Mouse (Mus musculus) layer of hippocampus, postnatal 10 days (tissue): ENCODE data around the gene Utp20. TPM values are rescaled to one million over a fixed set of nuclear protein-coding genes. Genes with fewer than 3 reads are reported as not detected.
"Not testable (repeated sequence)": the region's sequence is repeated elsewhere in the genome, so short reads cannot be mapped to it uniquely, and the experiment has no call there.

ENCODE experiments used
- DNase-seq, 2 experiments: peaks; one replicate each; pipeline ENCODE4 v3.0.0; 2021; ENCODE audit warnings: low spot score in 2 of 2
- total RNA-seq, 2 experiments: library from RNA; stranded (reverse); gene quantifications; 2 replicates each; pipeline ENCODE4 v1.2.3; 2021

Gene Utp20
- total RNA-seq, 2 experiments from 2014 or later, result 21.1 to 22.8 TPM

DNA sequence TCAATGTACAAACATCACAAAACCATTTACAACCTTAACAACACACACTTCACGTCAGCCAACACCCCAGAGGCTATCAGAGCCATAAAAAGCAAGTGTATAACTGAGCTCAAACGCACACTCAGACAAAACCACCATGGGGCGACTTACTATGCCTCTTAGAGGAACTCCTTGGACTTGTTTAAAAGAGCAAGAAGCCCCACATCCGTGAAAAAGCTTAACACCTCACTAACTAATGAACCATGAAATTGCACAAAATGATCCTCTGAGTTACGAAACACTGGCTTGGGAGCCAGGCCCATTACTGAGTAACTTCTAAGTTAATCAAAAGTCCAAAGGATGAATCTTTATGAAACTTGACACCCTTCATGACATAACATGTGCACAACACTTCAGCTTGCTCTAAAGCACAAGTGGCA lies 42.1 kb downstream of the Utp20 start:
- no peak for DNase-seq

DNA sequence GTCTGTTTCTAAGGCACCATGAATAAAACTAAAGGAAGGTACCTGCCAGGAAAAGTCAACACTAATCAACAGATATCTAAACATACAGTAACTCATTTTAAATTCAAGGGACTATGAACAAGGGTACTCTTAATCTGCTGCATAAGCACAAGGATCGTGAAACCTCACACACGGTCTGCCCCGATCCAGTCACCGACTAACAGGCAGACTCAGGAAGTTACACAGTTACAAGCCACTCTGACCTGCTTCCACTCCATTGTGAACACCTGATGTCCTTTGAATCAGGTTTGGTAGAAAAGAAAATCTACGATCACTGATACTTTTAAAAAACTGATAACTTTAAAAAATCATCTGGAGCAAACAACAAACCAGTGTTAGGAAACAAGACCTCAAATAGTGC lies 42.7 kb downstream of the Utp20 start:
- DNase-seq, result no peak

DNA sequence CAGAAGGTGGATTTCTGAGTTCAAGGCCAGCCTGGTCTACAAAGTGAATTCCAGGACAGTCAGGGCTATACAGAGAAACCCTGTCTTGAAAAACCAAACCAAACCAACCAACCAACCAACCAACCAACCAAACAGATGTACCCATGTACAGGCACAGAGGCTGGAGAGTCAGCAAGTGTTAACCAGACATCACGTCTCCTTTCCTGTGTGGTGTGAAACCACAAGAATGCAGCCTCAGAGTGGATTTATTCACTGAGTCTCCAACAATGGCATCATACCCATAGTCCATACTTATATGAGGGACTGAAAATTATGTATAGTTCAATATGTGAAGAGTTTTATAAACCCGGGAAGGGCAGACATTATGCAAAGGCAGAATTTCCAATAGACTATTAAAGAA lies 43.5 kb downstream of the Utp20 start:
- DNase-seq, result not testable (repeated sequence)

DNA sequence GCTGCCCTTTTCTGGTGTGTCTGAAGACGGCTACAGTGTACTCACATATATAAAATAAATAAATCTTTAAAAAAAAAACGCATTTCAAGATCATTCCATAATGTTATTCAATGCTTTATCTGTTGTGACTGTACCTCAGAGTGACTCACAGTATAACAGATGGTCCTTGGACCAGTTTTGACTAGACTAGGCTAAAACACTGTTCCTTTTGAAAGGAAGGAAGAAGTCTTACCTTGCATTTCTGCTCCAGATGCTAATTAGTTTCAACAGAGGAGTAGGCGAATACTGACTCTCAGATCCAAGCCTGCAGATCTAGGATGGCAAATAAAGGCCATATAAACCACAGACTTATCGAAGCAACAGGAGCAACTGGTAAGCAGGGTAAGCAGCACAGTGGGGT lies 45.9 kb downstream of the Utp20 start:
- DNase-seq, result no peak

DNA sequence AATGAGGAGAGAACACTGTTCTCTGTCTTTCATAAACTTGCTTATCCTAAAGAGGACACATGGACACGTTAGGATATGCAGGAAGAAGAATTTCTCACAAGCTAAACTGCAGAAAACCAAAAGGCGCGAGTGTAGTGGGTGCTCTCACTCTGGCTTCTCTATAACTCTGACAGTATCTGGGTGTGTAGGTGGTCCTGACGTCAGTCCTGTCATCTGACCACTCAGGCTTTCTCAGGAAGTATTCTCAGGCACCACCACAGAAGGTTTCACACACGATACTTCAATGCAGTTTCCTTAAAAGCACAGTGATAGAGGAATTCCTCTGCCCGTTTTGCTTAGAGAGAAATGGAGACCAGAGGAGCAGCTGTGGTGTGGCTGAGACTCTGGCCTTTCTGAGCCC lies 50.4 kb downstream of the Utp20 start:
- no peak for DNase-seq

DNA sequence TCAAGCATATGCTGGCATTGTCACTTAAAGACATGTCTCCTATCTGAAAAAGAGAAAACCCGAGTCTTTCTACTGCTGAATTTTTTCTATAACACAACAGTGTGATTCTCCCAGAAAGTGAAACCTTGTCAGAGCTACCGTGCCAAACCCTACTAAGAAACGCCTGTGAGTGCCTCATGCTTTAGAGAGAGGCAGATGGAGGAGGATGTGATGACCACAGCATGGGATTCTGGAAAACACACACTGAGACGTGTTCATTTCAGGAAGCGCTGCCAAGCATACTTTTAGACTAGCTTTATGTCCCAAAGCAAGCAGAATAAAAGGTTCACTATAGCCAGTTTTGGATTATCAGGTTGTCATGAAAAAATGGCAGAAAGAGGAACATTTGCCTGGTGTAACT lies 53.6 kb downstream of the Utp20 start:
- DNase-seq, result not testable (repeated sequence)

DNA sequence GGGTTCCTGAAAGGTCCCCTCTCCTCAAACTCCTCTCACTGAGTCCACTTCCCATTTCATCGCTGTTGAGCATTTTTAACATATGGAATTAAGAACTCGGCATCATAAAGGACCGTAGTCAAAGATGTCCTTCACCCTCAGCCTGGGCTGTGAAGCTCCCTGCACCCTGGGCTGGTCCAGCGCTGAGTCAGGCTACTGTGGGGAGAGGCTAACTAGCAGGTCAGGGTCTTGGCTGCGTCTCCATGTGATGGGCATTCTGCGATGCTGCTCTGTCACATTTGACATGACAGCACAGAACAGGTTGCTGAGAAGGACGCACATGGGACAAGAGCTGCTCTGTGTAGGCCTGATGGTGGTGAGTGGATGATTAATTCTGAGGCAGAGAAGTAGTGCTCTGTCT lies 56.9 kb downstream of the Utp20 start:
- DNase-seq, result no peak

DNA sequence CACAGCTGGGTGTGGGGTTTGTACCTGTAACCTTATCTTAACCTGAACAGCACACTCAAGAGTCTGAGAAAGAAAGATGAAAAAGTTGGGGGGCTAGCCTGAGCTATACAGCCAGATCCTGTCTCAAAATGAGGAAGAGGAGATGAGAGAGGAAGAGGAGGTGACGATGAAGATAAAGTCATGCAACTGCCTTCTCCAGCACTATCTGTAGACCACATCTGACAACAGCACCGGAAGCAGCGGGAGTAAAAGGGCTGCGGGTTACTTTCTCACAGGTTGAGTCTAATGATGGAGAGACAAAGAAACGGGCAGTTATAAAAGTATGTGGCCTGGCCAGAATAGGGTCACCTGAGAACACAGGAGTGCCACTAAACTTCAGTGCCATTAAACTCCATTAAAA lies 57.6 kb downstream of the Utp20 start:
- no peak for DNase-seq

DNA sequence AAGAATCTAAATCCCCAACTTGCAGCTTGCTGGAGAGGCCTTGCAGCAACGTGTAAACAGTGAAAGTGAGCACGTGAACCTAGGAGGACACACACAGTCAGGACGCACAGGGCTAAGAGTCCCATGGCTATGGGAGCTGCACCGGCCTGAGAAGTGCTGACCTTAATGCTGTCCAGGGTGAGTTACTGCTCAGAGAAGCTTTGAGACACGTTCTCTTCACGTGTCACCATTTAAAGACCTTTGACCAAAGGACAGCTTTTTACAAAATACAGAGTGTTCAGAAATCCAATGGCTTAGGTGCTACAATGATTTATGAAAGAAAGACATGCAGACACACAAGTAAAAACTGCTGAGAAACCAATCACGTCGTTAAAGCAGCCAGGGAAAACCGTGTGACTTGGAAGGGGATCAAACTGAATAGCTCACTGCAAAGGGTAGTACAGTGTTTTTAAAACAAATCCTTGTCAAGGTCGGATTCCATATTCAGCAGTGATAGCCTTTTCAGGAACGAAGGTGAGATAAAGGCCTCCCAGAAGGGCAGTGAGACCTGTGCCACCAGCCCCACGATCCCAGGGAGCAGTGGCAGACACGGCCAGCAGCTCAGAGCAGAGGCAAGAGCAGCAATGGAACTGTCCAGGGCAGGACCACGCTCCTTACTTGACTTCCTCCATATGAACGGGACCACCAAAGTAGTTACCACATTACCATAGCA lies 61.0 kb downstream of the Utp20 start:
- no peak for DNase-seq

DNA sequence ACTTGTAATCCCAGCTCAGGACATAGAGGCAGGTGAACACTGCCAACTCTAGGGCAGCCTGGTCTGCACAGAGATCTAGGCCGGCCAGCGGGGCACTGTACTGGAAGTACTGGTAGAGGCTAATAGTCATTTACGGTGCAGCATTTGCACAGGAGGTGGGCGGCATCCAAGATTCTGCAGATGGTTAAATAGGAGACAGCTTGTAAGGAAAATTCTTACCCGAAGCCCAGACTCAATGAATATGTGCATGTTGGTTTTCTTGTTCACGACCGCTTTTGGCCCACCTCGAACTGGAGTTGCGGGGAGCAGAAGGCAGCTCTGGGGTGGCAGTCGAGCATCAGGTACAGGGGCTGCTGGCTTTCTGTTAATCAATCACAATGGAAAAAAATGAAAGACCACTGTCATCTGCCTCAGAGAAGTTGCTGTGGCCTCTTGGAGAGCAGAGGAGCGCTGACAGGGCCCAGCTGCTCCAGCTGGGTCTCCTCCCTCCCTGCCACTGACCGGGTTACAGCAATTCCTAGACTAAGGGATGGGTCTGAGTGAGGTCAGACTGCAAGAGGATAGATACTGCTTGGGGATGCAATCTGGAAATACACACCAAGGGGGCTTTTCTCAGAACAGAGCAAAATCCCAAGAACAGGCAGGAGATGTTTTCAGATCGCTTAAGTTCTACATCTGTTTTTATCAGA lies 64.9 kb downstream of the Utp20 start:
- DNase-seq, result peak; percentile 14 to 42

DNA sequence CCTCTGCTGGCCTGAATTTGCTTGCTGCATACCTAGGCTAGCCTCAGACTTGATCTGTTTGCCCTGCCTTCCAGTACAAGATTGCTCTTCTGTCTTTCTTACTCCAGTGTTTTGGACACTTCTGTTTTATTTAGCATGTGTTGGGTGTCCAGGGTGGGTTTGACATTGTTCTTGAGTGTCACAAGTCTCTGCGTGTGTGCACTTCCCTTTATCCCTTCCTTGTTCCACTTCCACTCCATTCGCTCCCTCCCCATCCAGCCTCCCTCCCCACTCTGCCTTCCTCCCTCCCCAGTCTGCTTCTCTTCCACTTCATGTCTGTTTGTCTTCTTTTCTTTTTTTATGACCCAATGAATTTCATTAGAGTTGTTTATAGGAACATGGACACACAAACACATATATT lies 85.2 kb downstream of the Utp20 start:
- DNase-seq, result no peak

DNA sequence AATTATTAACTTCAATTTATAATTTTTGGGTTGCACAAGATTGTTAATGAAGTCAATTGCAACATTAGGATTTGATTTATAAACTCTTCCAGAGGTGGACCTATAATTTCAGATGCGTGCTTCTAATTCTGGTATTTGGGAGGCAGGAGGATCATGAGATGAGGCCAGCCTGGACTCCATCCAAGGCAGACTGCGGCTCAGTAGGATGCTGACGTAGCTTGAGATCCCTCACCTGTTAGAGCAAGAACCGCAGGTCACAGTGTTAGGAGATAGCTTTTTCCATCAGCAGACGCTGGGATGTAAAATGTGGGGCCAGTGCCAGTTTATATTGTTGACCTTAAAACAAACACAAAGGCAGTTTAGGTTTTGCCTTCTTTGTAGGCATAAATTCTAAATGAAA lies 85.8 kb downstream of the Utp20 start:
- no peak for DNase-seq

DNA sequence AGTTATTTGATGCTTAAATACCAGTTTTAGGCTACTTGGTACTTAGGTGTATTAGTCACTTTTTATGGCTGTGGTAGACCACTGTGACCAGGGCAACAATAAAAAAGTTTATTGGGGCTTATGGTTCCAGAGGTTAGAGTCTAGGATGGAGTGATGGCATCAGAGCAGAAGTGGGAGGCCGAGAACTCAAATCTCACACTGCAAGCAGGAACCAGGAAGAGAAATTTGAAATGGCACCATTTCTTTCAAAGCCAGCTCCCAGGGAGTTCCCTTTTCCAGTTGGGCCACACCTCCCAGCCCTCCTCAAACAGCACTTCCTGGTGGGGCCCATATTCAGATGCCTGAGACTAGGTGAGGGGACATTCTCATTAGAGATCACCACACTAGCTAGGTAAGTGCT lies 86.8 kb downstream of the Utp20 start:
- DNase-seq, result no peak

DNA sequence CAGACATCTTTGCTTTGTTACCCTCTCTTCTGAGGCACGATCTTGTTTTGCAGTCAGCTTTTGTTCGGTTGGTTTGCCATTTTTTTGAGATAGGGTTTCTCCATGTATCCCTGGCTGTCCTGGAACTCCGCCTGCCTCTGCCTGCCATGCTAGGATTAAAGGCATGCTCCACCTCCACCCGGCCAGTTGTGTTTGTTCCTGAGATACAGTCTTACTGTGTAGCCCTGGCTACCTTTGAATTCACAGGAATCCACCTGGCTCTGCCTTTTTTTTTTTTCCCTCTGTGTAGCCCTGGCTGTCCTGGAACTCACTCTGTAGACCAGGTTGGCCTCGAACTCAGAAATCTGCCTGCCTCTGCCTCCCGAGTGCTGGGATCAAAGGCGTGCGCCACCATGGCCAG lies 87.5 kb downstream of the Utp20 start:
- DNase-seq, result not testable (repeated sequence)

DNA sequence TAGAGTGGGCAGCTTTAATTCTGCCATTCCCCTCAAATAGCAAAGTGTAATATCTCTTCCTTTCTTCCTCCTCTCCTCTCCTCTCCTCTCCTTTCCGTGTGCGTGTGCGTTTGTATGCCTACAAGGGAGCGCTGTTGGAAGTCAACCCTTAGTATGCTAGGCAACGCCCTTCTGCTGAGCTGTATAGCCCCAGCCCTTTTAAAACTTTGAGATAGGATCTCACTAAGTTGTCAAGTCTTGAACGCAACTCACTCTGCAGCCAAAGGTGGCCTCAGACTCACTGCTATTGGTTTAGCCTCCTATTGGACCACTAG lies 94.3 kb downstream of the Utp20 start:
- no peak for DNase-seq

DNA sequence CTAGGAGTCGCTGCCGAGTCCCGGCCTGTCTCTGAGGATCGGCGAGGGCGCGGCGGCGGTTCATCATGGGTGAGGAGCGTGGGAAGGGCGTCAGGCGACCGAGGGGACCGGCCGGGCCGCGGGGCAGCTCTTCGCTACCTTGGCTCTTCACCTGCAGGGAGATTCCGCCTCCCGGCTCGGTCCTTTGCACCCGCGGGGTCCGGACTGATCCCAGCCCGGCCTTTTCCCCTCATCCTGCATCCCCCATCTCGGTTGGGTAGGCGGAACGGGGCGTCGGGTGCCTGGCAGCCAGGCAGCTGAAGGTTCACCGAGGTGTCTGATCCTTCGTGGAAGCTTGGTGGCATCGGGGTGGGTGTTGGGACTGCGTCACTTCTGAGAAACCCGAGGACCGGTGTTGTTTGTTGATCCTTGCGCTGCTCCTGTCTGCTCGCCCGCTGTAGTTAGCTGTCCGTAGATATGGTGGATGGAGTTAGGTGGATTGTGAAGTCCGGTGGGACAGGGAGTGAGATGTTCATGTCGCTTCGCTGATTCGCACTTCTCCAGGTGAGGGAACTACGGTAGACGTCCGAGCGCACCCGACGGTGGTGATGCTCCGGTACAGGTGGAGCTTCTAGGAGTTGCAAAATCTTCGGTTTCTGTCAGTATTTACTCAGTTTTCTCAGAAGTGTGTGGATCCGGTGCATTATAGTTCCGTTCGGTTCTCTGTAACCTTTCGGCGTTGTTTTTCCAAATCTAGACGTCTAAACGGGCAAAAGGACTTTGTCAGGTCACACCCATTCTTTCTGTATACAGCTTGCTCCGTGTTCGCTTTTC lies 94.9 kb downstream of the Utp20 start:
- DNase-seq, result no peak

DNA sequence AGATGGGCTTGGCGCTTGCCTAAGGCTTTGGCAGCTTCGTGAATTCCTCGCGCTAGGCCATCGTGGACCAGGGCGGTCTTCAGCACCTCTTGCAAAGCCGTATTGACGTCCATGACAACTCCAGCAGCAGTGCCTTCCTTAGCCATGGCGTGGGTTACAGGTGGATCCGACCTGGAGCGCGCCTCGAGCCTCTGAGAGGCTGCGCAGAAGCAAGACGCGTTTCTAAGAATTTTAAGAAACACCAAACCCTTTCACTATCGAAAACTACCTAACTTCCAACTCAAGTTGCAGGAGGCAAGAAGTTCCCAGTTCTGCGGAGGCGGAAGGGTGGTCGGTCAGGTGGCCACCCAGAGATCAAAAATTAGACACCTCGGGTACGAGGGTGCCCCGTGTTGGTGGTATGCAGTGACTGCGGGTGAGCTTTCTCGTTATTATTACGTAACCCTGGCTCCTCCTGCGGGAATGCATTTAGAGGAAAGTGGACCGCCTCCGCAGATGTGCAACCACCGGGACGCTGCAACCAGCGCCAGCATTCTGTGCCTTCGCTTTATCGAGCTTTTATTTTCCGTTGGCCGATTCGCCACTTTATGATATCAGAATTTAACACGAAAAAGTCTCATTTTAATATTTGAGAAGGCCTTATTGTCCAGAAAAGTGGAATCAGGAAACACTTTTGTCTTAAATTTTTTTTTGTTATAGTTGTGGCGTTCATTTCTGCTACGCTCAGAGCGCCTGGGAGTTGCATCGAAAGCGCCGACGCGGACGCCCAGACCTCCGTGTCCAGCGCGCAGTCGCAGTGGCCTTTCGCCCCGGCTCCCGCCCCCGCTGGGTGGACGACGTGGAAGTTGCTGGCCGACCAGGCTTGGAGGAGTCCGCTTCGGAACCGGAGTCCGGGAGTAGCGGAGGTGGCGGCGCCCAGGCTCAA lies 95.8 kb downstream of the Utp20 start, which contains the start of gene Arl1:
TSS of gene Arl1 (plus strand) at position 288 of the 925 bp plus-strand sequence.
- peak; percentile 93 to 95 for DNase-seq

DNA sequence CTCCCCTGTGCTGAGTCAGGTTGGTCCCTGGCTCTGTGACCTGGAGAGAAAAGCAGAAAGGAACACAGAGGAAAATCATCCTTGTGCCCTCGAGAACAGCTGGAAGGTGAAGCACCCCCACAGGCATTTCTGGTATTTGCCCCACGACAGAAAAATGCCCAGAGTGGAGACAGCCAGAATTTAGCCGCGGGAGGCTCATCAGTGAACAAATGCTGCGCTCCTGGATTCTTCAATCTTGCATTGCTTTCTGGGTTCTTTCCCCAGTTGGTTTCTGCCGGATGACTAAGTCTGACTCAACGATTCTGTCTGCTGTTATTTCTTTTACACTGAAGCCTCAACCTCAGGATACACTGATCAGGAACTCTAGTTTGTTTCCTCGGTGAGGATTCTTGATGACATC lies 98.4 kb downstream of the Utp20 start:
- no peak for DNase-seq

DNA sequence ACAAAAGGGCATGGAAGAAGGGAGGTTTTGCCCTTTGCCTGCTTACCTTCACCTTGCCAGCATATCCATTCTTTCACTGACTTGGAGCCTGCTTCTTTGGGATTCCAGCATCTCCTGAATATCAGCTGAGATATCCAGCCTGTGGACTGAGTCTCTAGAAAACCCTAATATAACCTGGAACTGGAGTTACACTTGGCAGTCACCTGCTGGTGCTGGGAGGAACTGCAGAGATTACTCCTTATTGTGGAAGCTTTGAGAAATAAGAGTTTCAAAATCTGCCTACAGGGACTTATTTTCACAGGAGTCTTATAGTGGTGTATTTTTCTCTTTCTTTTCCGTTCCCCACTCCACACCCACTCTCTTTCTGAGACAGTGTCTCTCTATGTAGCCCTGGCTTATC lies 99.5 kb downstream of the Utp20 start:
- DNase-seq, result peak; percentile 44 to 54

DNA sequence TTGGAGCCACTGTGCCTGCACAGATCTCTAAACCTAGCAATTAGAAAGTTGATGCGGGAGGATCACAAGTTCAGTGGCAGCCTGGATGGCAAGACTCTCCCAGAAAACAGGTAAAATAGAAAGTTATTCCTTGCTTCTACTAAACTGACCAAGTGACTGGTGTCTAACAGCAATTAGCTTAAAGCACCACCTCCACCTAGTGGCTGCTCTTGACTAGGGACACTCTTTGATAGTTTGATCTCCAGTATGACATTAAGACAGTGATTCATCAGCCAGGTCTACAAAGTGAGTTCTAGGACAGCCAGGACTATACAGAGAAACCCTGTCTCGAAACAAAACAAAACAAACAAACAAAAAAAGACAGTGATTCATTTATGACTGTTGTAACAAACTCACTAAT lies 101.3 kb downstream of the Utp20 start:
- no peak for DNase-seq

DNA sequence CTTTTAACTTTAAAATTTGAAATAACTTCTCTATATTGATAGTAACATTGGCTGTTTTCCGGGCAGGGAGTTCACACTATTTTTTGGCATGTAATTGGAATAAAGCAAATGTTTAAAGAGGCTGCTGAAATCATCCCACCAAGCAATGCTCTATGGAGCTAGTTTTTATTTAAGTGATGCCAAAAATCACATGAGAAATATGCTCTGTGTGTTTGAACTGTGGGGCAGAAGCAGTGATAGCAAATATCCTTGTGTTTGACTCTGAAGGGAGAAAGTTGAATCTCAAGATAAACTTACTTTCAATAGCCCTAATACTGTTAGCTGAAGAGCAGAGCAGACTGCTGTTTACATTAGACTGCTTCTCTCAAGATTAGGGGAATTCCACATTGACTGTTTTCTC lies 107.0 kb downstream of the Utp20 start:
- no peak for DNase-seq

DNA sequence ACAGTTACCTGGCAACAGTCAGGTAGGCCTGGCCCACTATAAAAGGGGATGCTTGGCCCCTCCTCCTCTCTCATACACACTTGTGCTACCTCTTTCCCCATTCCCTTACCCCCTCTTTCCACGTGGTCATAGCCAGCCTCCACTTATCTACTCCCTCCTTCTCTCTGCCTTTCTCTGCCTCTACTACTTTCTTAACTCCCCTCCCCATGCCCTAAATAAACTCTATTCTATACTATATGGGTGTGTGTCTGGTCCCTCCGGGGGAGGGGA lies 108.9 kb downstream of the Utp20 start:
- no peak for DNase-seq
